Mouse (Mus musculus): ENCODE data around the gene Prpf4b. TPM values are rescaled to one million over a fixed set of nuclear protein-coding genes. Genes with fewer than 3 reads are reported as not detected.

Prpf4b gene
- 121 and 132 TPM in 2 replicates for polyA plus RNA-seq (2012; rRNA removed)

GRCm38 (mm10) chr13:34875166-34875710 is at the start of gene Prpf4b:
Gene Prpf4b, plus strand, starts transcription at chr13:34875302.

DNA sequence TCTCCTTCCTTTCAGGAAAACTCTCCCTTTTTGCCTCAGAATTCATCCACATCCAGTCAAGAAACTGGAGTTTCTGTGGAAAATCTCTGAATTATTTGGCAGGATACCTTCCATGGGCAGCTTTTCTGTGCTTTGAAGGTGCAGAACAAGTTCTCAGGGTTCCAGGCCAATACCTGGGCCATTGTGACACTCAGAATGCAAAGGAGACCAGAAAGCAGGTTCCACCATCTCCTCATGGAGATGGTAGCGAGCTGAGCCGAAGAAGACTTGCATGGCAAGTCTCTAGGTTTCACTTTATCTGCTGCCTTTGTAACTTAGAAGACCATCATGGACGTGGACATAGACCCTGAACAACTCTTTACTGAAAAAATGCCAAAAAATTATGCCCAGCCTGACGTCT is 49.1 kb downstream of the Prpf4b start, which contains the start of the genes Fam217a and 4933417A18Rik:
Fam217a (minus strand) TSS at position 101 of the 400 bp plus-strand sequence.
4933417A18Rik (plus strand) TSS at position 200 of the 400 bp plus-strand sequence.

Other genes with a start within 250 kb of the Prpf4b start
- gene Pxdc1, start 221.8 kb upstream of the Prpf4b start, polyA plus RNA-seq (2012; rRNA removed): 9.2 and 12.0 TPM in 2 replicates
- 0.09 and 0.10 TPM in 2 replicates for gene Fam50b, start 140.5 kb upstream of the Prpf4b start, polyA plus RNA-seq (2012; rRNA removed)
- 1.0 and 1.3 TPM in 2 replicates for gene Fam217a, start 49.0 kb downstream of the Prpf4b start, polyA plus RNA-seq (2012; rRNA removed)
- gene 4933417A18Rik, start 49.1 kb downstream of the Prpf4b start, polyA plus RNA-seq (2012; rRNA removed): not detected in 2 replicates
- gene Eci3, start 88.5 kb downstream of the Prpf4b start, polyA plus RNA-seq (2012; rRNA removed): 0.16 and 0.21 TPM in 2 replicates
- 71.0 and 78.0 TPM in 2 replicates for gene Eci2, start 151.8 kb downstream of the Prpf4b start, polyA plus RNA-seq (2012; rRNA removed)

Measured in central nervous system, embryonic 18 days (tissue).